Mouse (Mus musculus) spleen, adult 18-20 months (tissue): ENCODE data around the gene Rbbp8nl.

Experiments
- DNase-seq, 2 experiments: peaks; one replicate each; pipeline ENCODE4 v3.0.0; 2022; ENCODE audit warnings: mixed read lengths in 2 of 2

The Rbbp8nl gene

GRCm38 (mm10) chr2:180289440-180290108 is at the start of gene Rbbp8nl:
Rbbp8nl (minus strand) TSS chr2:180289879.
- no peak for DNase-seq

GRCm38 (mm10) chr2:180334551-180334986 is 44.9 kb upstream of the Rbbp8nl start, which contains the start of gene Gata5:
Gata5 (minus strand) TSS chr2:180334699.
- no peak for DNase-seq

- no peak for DNase-seq
Measured at GRCm38 (mm10) chr2:180333778-180334550, 44.3 kb upstream of the Rbbp8nl start.

GRCm38 (mm10) chr2:180329466-180329865 is 39.8 kb upstream of the Rbbp8nl start:
- DNase-seq, result no peak

- DNase-seq, result no peak
Measured at GRCm38 (mm10) chr2:180322674-180323355, 33.1 kb upstream of the Rbbp8nl start.

- no peak for DNase-seq
Measured at GRCm38 (mm10) chr2:180320216-180320615, 30.5 kb upstream of the Rbbp8nl start.

- no peak for DNase-seq
Measured at GRCm38 (mm10) chr2:180317591-180317990, 27.9 kb upstream of the Rbbp8nl start.

GRCm38 (mm10) chr2:180314292-180314691 is 24.6 kb upstream of the Rbbp8nl start:
- no peak for DNase-seq

- no peak for DNase-seq
Measured at GRCm38 (mm10) chr2:180311147-180311546, 21.5 kb upstream of the Rbbp8nl start.

GRCm38 (mm10) chr2:180307680-180308079 is 18.0 kb upstream of the Rbbp8nl start:
- no peak for DNase-seq

- DNase-seq, result no peak
Measured at GRCm38 (mm10) chr2:180306423-180307168, 16.9 kb upstream of the Rbbp8nl start.

GRCm38 (mm10) chr2:180306009-180306408 is 16.3 kb upstream of the Rbbp8nl start:
- no peak for DNase-seq

- no peak for DNase-seq
Measured at GRCm38 (mm10) chr2:180305490-180305889, 15.8 kb upstream of the Rbbp8nl start.

- DNase-seq, result no peak
Measured at GRCm38 (mm10) chr2:180304554-180304953, 14.9 kb upstream of the Rbbp8nl start.

- DNase-seq, result no peak
Measured at GRCm38 (mm10) chr2:180303468-180303867, 13.8 kb upstream of the Rbbp8nl start.

GRCm38 (mm10) chr2:180302201-180302600 is 12.5 kb upstream of the Rbbp8nl start:
- no peak for DNase-seq

GRCm38 (mm10) chr2:180300771-180301170 is 11.1 kb upstream of the Rbbp8nl start:
- DNase-seq, result no peak

GRCm38 (mm10) chr2:180300252-180300651 is 10.6 kb upstream of the Rbbp8nl start:
- no peak for DNase-seq

- no peak for DNase-seq
Measured at GRCm38 (mm10) chr2:180292906-180293305, 3.2 kb upstream of the Rbbp8nl start.

- DNase-seq, result no peak
Measured at GRCm38 (mm10) chr2:180292026-180292425, 2.3 kb upstream of the Rbbp8nl start.

GRCm38 (mm10) chr2:180291566-180291965 is 1.9 kb upstream of the Rbbp8nl start:
- no peak for DNase-seq

GRCm38 (mm10) chr2:180290503-180290902 is 824 bp upstream of the Rbbp8nl start:
- DNase-seq, result no peak

- no peak for DNase-seq
Measured at GRCm38 (mm10) chr2:180288966-180289365, 713 bp downstream of the Rbbp8nl start.
